Mouse (Mus musculus): ENCODE data around the gene Decr2. TPM values are rescaled to one million over a fixed set of nuclear protein-coding genes. Genes with fewer than 3 reads are reported as not detected.

Decr2 gene
- 0.24 and 0.41 TPM in 2 replicates for polyA plus RNA-seq (2012)

GRCm38 (mm10) chr17:26089905-26090632 is at the start of gene Decr2:
Gene Decr2, minus strand, starts transcription at chr17:26090337.
- no peak for TF ChIP-seq GATA1 (IDR thresholded peaks at IDR 0.05; ENCODE audit: low read length)

- no peak for TF ChIP-seq GATA1 (IDR thresholded peaks at IDR 0.05; ENCODE audit: low read length)
Measured at GRCm38 (mm10) chr17:26138901-26139381, 48.8 kb upstream of the Decr2 start.

- no peak for TF ChIP-seq GATA1 (IDR thresholded peaks at IDR 0.05; ENCODE audit: low read length)
Measured at GRCm38 (mm10) chr17:26138239-26138836, 48.2 kb upstream of the Decr2 start, which contains the start of gene Axin1. Gene Axin1, plus strand, starts transcription at chr17:26138688.

- no peak for TF ChIP-seq GATA1 (IDR thresholded peaks at IDR 0.05; ENCODE audit: low read length)
Measured at GRCm38 (mm10) chr17:26137751-26138130, 47.6 kb upstream of the Decr2 start.

- no peak for TF ChIP-seq GATA1 (IDR thresholded peaks at IDR 0.05; ENCODE audit: low read length)
Measured at GRCm38 (mm10) chr17:26137106-26137750, 47.1 kb upstream of the Decr2 start.

- TF ChIP-seq GATA1 (IDR thresholded peaks at IDR 0.05; ENCODE audit: low read length): no peak
Measured at GRCm38 (mm10) chr17:26131856-26132853, 42.0 kb upstream of the Decr2 start.

- no peak for TF ChIP-seq GATA1 (IDR thresholded peaks at IDR 0.05; ENCODE audit: low read length)
Measured at GRCm38 (mm10) chr17:26131062-26131732, 41.1 kb upstream of the Decr2 start.

GRCm38 (mm10) chr17:26125226-26125625 is 35.1 kb upstream of the Decr2 start:
- no peak for TF ChIP-seq GATA1 (IDR thresholded peaks at IDR 0.05; ENCODE audit: low read length)

GRCm38 (mm10) chr17:26124560-26124959 is 34.4 kb upstream of the Decr2 start:
- TF ChIP-seq GATA1 (IDR thresholded peaks at IDR 0.05; ENCODE audit: low read length): no peak

- no peak for TF ChIP-seq GATA1 (IDR thresholded peaks at IDR 0.05; ENCODE audit: low read length)
Measured at GRCm38 (mm10) chr17:26123267-26123684, 33.1 kb upstream of the Decr2 start, which contains the start of gene Mrpl28. Gene Mrpl28, plus strand, starts transcription at chr17:26123500.

- TF ChIP-seq GATA1 (IDR thresholded peaks at IDR 0.05; ENCODE audit: low read length): no peak
Measured at GRCm38 (mm10) chr17:26122431-26123140, 32.4 kb upstream of the Decr2 start.

- no peak for TF ChIP-seq GATA1 (IDR thresholded peaks at IDR 0.05; ENCODE audit: low read length)
Measured at GRCm38 (mm10) chr17:26119766-26120710, 29.9 kb upstream of the Decr2 start.
